Mouse (Mus musculus) fibroblast of lung, adult 2 months (primary cell): ENCODE data around the gene Gemin8.
A peak's percentile ranks its signal among the peaks of the same experiment; 100 is the strongest.

Experiments used
- DNase-seq: peaks from one replicate; pipeline ENCODE4 v3.0.0-alpha.2; 2011; ENCODE audit warnings: low read depth

The Gemin8 gene

GRCm38 (mm10) chrX:166230515-166231267, 60.4 kb downstream of the Gemin8 start:
- no peak for DNase-seq

GRCm38 (mm10) chrX:166236131-166236530, 65.9 kb downstream of the Gemin8 start:
- peak; percentile 29 for DNase-seq

GRCm38 (mm10) chrX:166238831-166239460, 68.7 kb downstream of the Gemin8 start, which contains the start of gene Gpm6b:
TSS of gene Gpm6b (plus strand) at chrX:166238911.
- DNase-seq, result no peak

- DNase-seq, result no peak
Measured at GRCm38 (mm10) chrX:166239520-166239919, 69.3 kb downstream of the Gemin8 start.
